Mouse (Mus musculus) heart, postnatal 25 days (tissue): ENCODE measurements around the gene Tor1aip1. TPM values are rescaled to one million over a fixed set of nuclear protein-coding genes. Genes with fewer than 3 reads are reported as not detected.

Experiments
- DNase-seq: peaks from one replicate; pipeline ENCODE4 v3.0.0; 2022; ENCODE audit warnings: low spot score
- intact Hi-C: fragments of 180-260 bp; cut with DNase I; formaldehyde crosslinking; loops from one replicate; pipeline ENCODE4 v1.15.1; 2025
- total RNA-seq, 2 experiments: library from RNA; stranded (reverse); gene quantifications; 2 replicates each; pipeline ENCODE4 v1.2.3; 2021

Gene Tor1aip1
- total RNA-seq, 2 experiments from 2014 or later = 73.0 to 76.3 TPM

GRCm38 (mm10) chr1:155973068-155973718, 63.1 kb downstream of the Tor1aip1 start, which contains the start of gene Cep350:
Cep350 (minus strand) TSS chr1:155973255.
- peak; percentile 96 for DNase-seq
- intact Hi-C loops = loop anchor here (2.0 kb wide), 1 partner anchor 62 kb away; the partner anchor contains the start of gene Tor1aip2

GRCm38 (mm10) chr1:155972146-155973067, 63.9 kb downstream of the Tor1aip1 start:
- intact Hi-C loops = loop anchor here (2.0 kb wide), 1 partner anchor 62 kb away; the partner anchor contains the start of gene Tor1aip2
- DNase-seq = no peak

Other genes starting within 250 kb of the Tor1aip1 start
- gene Qsox1, start 223.6 kb downstream of the Tor1aip1 start, total RNA-seq = 10 to 100 TPM; 35.3 to 41.5 TPM
- gene Cep350, start 63.2 kb downstream of the Tor1aip1 start, total RNA-seq = 10 to 100 TPM; 33.5 to 41.1 TPM
- gene Tor1aip2, start 1.1 kb downstream of the Tor1aip1 start, total RNA-seq = 10 to 100 TPM; 40.3 to 54.7 TPM
- gene Fam163a, start 168.5 kb upstream of the Tor1aip1 start, total RNA-seq = under 1 TPM in 1 of 2 experiments, not detected in 1; 0.06 TPM